Mouse (Mus musculus): ENCODE measurements at regions not wholly inside any gene's neighbourhood (a gene's known extent, or its start where the extent isn't known, plus 50 kb on each side); places are given as distances from the start of the nearest gene placed in this dataset.

DNA sequence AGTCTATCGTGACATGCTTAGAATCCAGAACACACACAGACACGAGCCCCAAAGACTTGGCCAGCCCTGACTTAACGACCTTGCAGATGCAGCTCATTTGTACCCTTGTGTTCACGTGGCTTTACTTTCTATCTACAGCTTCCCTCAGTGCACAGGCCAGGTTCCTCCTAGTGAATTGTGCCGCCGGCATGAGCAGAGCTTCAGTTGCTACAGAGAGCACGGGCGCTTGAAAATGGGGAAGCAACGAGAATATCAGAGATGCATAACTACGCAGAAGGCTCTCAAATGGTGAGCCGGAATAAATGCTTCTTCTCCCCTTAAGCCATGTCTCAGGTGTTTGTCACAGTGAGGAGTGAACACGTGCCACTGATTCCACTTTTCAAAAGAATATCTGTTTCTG, 110.7 kb upstream of the Fshr start:
- DNase-seq, result no peak
- intact Hi-C loops (cut with DNase I; ENCODE audit: low total_unique reads), result no loop called here

DNA sequence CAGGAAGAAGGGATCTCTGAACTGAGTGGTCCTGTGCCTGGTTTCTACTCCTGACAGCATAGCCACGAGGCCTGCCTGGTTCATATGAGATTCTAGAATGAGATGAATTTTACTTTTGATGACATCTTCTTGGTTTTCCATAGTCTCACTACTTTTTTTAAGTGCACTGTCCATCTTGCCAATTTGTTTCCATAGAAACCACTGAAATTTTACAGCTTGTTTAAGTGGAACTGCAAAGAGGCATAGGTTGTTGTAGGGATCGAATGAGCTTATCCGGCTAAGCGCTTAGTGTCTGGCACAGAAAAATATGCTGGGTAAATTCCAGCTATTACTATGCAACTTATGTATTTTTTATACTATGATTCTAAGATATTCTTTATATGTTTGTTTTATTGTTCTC, 100.8 kb upstream of the Fshr start:
- DNase-seq, result no peak
- intact Hi-C loops (cut with DNase I; ENCODE audit: low total_unique reads), result no loop called here

DNA sequence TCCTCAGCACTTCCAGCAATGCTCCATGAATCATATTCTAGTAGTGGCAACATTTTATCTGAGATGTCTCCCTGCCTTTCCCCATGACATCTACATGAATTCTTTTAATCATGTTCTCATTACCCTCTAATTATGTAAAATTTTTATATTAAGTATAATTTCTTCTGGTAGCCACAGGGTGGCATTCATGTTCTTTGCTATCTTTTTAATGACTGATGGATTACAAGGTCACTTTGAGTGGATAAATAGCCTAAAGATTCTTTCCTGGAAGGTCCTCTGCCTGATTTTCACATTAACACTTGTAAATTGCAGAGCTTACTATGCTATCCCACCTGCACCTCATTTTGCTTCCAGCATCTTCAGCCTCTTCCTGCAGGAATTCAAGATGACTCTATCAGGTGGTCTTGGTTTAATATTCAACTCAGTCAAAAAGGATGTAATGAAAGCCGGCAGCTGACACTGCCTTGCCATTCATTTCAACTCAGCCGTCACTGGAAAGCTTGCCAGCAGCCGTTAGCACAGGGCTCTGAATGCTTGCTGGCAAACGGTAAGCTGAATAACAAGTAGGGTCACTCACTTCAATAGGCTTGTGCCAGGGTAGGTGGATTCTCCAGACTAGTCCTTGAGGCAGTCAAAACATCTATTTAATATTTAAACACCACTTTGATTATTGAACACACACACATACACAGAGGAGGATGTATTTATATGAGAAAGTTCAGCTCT, 97.0 kb upstream of the Fshr start:
- DNase-seq, result no peak
- intact Hi-C loops (cut with DNase I; ENCODE audit: low total_unique reads), result no loop called here

GRCm38 (mm10) chr17:89281321-89281720, 80.8 kb upstream of the Fshr start:
- DNase-seq, result no peak
- intact Hi-C loops (cut with DNase I; ENCODE audit: low total_unique reads), result no loop called here

DNA sequence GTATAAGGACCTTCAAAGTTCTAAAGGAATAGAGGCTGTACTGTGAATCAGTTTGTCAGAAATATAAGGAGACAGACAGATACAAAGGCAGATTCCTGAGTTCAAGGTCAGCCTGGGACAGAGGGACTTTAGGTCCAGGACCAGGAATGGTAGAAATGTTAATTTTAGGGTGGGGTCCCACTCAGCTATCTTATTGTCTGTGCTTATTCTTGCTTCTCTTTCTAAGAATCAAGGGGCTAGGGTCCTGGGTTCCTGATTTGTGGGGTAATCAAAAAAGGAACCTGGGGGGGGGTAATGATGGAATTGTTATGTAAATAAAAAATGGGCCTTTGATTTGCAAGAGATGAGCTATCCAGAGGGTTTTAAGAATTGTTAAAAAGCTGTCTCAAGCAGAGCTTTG, 71.7 kb upstream of the Fshr start:
- intact Hi-C loops (cut with DNase I; ENCODE audit: low total_unique reads), result no loop called here

GRCm38 (mm10) chr17:89255687-89256086, 55.2 kb upstream of the Fshr start:
- DNase-seq, result no peak
- intact Hi-C loops (cut with DNase I; ENCODE audit: low total_unique reads), result no loop called here

More for the DNA sequence above, 71.7 kb upstream of the Fshr start:
- no peak for DNase-seq

DNA sequence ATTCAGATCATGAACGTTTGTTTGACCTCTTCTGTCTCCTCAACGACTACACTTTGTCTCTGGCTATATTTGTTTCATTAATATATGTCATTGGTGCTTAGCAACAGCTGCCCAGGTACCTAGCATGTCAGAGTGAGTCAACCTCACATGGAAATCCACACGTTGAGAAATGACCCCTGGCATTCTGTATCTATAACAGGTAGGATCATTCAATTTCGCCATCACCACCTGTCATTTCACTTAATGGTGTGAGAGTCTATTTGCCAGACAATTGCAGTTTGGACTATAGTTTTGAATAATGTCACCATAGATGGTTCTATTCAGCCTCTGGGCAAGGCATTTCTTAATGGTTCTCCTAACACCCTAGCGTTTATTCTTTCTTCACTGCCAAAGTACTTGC, 50.3 kb upstream of the Fshr start:
- intact Hi-C loops (cut with DNase I; ENCODE audit: low total_unique reads), result no loop called here
- DNase-seq, result no peak

Data from gastrocnemius, postnatal 14 days (tissue).